Mouse (Mus musculus): ENCODE results near the gene Cbx8.

Cbx8 gene

DNA sequence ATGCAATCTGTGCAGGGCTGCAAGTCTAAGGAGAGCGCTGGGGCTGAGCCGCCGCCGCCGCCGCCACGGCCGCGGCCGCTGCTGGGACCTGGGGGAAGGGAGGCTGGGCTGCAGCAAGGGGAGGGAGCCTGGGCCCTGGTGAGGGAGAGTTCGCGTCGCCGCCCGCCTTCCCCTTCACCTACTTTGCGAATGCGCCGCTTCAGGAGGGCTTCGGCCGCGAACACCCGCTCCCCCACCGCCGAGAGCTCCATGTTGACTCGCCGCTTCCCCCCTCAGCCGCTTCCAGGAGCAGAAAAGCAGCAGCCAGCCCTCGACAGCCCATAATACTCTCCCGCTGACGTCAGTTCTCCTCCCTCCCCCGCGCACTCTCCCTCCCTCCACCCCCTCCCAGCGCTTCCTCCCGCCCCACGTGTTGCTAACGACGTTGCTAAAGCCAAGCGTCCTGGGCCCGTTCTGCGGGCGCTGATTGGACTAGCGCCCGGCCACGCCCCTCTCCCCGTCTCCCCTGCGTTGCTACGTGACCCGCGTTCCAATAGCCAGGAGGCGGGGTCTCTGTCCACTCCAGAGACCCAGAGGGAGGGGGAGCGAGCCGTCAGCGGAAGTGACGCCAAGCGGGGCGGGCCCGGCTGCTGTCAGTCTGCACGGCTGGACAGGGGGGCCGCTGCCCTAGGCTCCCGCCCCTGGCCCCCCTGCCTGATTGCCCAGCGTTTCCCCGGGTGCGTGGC is at the start of gene Cbx8:
TSS of gene Cbx8 (minus strand) at position 370 of the 725 bp plus-strand sequence.
- peak; percentile 99 for DNase-seq (ENCODE audit: extremely low spot score)

DNA sequence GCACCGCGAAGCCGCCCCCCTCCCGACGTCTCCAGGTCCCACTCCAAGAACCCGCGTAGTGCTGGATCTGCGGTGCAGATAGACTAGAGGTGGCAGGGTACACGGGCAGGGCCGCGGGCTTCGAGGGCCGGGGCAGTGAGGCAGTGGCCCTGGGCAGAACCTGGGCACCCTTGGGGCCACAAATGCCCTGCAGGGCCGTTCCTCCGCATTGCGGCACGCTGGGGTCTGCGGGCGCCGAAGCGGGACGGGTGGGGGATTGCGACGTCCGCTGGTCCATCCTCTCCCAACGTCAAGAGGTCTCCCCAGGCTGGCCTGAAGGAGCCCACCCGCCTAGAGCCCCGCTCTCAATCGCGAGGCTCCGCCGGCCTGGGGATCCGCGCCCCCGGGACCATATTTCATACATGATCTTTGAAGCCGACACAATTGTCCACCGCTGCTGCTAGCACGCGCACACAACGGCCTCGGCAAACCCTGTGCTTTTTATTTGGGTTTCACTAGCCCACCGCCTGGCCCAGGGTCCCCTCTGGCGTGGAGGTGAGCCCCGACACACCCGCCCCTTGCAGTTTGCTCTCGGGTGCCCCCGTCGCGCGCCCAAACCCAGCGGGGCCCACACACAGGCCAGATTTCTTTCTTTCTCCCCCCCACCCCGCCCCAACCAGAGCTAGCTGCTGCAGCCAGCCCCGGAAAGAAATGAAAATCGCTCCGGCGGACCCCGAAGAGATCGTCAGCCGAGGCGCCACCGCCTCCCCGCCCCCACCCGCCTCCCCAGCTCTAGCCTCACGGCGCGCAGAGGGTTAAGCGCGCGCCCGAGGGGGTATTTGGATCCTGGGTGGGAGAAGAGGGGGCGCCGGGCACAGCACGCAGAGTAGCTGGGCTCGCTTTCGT is 49.5 kb upstream of the Cbx8 start:
- DNase-seq (ENCODE audit: extremely low spot score), result peak; percentile 42

DNA sequence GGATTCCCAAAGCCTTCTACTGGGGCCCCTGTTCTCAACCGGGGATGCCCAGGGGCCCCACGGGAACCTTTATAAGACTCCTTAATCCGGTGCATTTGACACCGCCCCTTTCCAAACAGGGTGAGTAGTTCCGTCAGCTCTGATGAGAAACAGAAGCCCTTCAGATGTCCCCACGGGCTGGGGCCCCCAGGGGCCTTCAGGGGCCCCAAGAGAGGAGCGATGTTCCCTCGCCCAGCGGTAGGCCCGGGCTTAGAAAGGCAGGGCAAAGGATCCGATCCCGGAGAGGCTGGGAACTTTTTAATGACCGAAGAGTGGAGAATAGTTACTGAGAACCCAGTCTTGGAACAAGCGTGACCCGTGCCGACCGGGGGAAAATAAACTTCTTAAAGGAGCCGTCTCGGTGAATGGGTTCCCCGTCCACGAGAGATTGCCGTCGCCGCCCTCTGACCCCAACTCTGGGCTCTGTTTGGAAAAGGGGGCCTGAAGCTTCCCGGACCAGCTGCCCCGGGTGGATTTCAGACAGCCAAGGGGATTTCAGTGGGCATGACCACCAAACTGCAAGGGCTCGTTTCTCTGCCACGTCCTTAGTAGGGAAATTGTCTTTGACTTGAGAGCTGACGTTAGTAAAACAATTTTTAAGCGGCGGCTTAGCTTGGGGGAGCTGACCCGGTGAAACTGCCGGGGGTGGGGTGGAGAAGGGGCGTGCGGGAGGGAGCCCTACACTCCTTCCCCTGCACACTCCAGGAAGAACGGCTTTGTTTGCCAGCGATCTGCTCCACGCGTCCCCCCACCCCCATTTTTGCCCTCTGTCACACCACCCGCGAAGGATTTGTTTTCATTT is 48.7 kb upstream of the Cbx8 start:
- peak; percentile 44 for DNase-seq (ENCODE audit: extremely low spot score)

DNA sequence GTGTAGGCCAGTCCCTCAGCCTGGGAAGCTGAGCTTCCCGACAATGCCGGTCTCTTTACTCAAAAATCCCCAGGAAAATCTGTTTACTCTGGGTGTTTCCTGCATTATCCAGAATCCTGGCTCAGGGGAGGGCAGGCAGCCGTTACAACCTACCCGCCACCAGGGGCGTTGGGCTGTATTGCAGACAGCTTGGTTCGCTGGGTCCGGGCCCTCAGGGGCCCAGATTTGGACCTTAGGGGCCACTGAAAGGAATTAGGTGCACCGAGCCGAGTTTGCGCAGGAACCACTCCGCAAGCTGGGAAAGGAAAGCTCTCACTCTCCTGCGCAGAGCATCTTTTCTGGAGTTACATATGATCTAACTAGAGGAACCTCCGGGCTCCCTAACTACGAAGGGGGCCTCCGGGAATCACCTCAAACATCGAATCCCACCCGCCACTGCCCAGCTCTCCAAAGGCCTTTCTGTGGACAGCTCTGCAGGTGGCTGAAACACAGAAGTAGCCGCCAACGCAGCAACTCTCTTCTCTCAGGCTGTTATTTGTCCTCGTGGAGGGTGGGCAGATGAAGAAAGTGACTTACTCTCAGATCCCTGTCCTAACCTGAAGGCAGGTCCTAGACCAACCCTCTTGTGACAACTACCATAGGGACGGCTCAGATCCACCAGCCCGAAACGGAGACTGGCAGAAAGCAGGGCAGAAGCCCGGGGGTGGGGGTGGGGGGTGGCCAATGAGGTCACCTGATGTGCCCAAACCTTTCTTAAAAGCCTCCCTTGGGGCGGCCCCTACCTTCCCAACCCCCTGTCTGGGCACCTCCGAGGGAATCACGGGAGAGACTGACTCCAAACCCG is 47.8 kb upstream of the Cbx8 start:
- peak; percentile 36 for DNase-seq (ENCODE audit: extremely low spot score)

DNA sequence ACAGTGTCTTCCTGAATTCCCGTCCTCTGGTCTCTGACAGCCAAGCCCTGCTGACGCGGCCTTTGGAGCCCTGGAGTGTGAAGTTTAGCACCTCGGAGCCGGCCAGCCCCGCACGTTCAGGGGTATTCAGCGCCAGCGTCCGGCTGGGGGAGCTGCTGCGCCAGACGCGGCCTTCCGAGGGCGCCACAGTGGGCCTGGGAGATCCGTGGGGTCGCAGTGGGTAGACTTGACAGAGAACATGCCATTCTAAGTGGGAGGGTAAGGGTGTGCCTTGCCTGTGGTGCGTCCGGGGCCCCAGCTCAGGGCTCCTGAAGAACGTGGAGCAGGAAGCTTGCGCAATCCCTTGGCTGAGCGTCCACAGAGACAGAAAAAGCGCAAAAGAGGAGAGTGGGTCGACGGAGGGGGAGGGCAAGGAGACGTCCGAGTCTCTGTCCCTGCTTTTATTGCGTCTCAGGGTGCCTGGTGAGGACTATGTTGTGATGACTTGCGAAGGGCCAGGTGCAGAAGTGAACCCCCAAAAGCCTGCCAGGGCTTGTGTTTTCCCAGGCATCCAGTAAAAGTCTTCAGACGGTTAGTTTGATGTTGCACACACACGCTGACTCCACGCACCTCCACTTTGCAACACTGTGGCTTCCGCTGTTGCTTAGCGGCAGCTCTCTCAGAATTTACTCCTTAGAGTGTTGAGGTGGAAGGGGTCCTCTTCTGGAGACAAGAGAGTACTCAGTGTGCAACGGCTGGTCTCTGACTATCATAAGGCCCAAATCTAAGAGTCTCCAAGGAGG is 46.7 kb upstream of the Cbx8 start:
- peak; percentile 53 for DNase-seq (ENCODE audit: extremely low spot score)

DNA sequence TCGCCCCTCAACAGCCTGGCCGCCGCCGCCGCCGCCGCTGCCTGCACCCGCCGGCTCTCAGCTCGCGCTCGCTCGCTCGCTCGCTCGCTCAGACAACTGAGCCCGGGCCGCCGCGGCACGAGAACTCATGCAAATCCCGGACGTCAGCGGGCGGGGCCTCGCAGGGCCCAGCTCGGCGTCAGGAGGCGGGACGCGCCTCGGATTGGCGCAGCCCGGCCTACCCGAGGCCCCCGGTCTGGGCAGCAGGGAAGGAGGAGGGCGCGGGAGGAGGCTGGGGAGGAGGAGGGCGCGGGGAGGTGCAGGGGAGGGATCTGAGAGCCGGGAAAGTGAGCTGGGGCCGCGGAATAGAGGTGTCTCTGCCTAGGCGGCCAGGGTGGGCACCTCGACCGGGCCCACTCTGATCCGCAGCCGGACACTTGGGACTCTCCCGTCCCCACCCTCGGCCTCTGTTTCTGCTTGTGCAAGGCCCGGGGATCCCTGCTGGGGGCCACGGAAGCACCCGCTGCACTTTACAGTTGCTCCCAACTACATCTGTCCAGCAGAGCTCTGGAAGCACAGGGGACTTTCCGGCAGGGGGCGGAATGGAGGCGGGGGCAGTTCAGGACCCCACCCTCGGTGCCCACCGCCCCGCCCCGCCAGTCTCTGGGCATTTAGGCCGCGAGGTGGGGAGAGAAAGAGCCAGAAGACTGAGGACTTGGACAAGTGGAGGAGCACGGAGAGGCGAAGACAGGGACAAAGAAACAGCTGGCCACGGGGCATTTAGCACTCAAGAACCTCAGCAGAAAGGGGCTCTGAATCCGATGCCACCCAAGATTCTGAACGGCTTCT is 45.6 kb upstream of the Cbx8 start, which contains the start of gene Cbx4:
TSS of gene Cbx4 (minus strand) at position 78 of the 828 bp plus-strand sequence.
- DNase-seq (ENCODE audit: extremely low spot score), result peak; percentile 94

DNA sequence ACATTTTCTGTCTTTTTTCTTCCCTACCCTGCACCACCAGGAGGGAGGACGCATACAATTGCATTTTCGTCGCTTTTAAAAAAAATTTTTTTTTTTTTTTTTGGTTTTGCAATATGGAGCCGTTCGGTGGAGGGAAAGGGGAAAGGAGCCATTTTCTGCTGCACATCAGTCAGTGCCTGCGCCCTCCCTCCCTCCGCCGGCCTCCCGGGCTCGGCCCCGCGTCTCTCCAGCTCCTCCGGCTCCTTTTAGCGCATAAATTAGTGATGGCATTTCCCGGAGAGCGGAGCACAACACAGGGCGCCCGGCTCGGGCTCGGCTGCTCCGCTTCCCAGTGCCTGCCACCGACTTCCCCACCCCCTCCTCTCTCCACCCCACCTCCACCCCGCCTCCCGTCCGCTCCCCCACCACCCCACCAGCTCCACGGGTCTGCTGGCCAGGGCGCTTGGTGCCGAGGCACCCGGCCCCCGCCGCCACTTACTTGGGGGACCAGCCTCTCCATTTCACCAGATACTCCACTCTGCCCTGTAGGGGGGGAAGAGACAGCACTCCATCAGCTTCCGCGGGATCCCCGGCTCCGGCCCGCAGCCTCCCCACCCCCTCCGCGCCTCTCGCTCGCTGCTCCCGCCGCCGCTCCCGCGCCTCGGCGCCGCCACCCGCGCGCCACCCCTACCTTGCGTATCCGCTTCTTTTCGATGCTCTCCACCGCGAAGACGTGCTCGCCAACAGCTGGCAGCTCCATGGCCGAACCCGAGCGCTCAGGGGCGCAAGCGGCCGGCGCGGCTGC is 44.7 kb upstream of the Cbx8 start:
- peak; percentile 78 for DNase-seq (ENCODE audit: extremely low spot score)

DNA sequence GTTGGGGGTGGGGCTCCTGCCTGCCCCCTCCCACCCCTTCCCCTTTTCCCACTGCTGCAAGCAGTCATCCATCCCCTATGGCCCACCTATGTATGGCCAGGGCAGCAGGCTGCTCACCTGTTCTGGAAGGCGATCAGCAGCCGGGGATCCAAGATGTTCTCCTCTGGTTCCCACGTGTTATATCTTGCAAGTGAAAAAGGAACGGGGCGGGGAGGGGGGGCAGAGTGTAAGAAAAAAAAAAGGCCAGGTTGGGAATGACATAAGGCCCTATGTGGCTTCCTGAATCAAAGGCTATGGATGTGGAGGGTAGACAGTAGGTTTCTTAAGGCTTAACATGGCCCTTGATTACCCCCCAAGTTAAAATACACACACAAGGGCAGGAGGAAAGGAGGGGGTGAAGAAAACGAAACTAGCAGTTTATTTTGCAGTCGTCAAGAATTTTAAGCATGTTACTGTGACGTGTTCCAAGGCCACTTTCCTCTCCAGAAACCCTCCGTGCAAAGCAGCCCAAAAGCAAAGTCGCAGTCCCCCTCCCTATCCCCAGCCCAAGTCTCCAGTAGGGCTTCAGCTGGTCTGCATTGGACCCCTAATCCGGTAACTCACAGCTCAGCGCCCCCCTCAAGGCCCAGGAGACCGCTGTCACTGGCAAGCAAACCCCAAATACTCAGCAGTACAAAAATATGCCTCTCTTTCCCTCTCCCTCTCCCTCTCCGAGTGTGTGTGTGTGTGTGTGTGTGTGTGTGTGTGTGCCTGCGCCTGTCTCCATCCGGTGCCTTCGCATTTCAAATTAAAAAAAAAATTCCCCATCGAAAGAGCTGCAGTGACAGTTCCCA is 43.9 kb upstream of the Cbx8 start:
- DNase-seq (ENCODE audit: extremely low spot score), result peak; percentile 59

DNA sequence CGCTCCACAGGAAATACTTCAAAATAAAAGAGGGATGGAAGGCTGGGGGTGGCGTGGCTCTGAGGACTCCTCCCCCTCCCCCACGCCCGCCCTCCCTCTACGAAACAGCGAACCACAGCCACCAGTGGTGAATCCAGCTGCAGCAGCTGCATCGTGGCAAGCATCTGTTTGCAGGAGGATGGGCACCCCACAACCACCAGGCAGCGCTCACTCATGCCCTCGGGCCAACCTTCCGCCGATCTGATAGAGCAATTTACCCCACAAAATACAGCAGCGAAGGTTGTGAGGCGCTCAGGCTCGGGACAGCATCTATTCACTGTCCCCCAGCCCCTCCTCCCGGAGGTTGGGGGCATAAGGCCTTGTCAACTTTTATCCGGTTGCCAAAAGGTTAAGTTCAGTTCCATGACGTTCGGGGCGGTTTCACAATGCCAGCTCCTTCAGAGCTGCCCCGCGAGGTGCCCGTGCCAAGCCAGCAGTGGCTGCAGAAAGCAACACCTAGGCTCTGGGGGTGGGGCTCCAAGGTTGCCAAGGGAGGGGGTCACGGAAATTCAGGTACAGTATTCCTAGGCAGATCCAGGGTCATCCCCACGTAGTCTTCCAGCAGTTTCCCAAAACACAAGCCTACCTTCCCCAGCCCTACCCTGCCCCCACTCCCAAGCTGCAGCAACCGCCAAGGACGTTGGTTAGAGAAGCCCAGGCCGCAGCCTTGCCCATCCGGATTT is 43.1 kb upstream of the Cbx8 start:
- DNase-seq (ENCODE audit: extremely low spot score), result peak; percentile 12

DNA sequence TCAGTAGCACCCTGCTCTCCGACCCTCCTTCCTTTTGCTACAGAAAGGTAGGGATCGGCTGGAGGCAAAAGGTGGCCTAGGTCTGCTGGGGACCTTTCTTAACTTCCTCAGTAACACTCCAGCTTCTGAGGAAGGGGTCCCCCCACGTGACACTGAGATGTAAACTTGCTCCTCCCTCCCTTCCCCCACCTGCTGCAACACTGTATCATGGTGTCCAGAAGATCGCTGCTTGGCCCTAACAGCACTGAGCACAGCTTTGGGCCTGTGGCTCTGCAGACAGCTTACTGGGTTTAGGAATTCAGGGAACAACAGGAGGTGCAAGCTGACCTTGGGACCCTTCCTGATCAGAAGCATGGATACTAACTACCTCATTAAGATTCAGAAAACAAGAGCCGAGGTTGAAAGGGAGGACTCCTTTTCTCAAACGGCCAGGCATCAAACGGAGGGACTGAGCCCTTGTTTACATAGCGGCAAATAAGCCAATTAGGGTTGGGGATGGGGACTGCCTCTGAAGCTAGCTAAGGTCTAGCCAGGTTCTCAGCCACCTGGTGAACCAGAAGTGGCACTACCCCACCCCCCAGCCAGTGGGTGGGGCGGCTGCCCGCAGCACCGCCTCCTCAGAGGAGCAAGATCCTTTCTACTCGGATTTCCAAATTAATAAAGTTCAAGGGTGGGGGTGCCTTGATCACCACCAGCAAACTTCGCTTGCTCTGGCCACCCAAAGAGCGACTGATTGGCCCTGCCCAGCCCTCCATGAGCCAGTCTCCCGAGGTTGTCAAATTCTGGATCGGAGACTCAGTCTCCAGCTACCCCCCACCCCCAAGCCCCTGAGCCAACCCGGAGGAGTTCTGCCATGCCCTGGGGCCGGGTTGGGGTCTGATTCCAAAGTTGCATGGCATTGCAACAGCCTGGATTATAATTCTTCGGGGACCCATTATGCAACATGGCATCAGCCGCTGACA is 42.1 kb upstream of the Cbx8 start:
- peak; percentile 25 for DNase-seq (ENCODE audit: extremely low spot score)

DNA sequence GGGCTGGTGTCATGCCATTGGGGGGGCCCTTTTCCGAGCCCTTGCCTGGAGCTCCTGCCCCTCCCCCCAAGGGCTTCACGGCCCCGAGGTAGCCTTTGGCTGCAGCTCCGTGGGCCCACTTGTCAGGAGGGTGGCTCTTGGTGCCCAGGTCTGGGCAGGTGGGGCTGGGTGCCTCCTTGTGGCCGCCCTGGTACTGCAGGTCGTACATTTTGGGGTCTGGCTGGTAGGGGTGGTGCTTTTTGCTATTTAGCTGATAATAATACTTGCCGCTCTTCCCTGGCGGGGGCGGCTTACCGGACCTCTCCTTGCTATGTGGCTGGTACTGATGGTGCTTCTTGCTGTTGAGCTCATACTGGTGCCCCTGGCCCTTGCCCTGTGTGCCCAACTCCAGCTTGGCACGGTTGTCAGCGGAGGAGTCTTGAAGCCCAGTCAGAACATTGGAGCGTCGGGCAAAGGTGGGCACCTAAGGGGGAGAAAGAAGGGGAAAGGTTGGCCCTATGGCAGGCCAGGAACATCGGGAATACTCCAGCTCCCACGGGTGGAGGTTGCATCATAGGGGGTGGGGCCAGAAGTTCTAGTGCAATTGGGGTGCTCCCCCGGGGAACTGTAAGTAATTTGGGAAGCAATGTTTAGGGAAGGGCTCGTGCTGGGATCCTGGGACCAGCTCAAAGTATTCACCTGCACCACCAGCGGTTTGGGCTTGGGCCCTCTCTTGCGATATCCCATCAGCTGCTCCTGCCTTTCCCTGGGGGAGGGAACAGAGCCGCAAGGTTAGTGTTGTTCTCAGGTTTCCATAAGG is 41.3 kb upstream of the Cbx8 start:
- DNase-seq (ENCODE audit: extremely low spot score), result peak; percentile 65

DNA sequence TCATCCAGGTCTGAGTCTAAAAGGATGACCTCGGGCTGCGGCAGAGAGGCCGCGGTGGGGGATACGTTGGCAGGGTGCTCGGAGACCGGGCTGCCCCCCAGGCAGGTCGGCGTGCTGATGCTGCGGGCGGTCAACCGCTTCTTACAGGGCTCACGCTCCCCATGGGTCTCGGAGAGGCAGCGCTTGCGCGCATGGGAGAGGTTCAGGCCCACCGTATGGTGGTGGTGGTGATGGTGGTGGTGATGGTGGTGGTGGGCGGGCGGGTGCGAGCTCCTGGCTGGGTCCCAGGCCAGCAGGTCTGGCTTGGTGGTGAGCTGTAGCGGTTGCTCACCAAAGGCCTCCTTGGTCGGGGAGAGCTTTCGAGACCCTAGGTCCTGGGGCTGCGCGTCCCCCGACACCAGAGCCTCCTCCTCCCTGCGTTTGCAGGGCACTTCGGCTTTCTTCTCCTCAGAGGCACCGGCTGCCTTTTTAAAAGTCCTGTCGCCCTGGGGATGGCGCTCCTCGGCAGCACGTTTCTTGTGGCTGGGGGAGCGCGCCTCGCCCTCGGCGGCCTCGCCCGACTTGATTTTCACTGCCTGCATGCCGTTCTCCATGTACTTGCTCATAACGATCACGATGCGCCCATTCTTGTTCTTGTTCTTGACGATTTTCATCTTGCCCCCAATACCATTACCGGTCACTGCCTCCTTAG is 40.5 kb upstream of the Cbx8 start:
- peak; percentile 41 for DNase-seq (ENCODE audit: extremely low spot score)

DNA sequence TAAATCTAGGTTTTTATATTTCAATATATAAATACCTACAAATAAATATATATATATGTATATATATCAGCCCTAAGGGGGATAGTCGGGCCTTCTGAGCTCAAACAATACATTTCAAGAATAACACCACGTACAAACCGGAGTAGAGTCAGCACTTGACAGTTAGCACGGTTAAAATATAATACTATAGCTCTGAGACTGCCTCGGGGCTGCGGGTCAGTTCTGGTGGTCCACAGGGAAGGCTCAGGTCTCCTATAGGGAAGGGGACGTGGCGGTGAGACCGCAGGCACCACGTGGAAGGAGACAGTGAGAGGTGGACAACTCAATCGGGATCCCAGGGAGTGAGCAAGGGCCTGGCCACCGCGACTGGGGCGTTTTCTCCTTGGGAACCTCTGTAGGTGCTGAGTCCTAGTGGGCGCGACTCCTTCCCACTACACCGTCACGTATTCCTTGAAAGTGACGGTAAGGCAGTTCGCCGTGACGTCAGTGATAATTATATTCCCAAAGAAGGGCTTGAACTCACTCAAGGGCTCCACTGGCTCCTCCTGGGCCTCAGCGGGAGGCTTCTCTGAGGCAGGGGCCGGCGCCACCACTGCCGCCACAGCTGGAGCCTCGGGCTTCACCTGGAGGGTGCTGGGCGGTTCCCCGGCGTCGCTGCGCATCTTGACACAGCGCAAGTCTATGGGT is 39.8 kb upstream of the Cbx8 start:
- DNase-seq (ENCODE audit: extremely low spot score), result peak; percentile 15

DNA sequence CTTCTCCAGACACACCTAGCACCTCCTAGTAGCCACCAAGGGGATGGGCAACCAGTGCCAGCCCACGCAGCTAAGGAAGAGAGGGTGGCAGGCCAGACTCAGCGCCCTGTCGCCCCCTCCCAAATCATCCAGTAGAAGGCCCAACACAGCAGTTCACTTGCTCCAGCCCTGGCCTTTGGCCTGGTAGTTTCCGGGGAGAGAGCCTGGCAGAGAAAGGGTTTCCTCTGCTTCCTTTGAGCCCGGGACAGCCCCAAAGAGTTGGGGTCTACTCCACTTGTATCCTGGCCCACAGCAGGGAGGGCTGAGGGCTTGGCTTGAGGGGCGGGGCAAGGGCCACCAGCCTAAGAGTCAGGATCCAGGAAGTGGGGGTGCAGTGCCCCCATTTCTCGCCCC is 38.7 kb upstream of the Cbx8 start:
- DNase-seq (ENCODE audit: extremely low spot score), result no peak

Measured in embryo, embryonic 9.5 days (tissue).